Mouse (Mus musculus): Measurements from ENCODE around the gene Abca1.

DNA sequence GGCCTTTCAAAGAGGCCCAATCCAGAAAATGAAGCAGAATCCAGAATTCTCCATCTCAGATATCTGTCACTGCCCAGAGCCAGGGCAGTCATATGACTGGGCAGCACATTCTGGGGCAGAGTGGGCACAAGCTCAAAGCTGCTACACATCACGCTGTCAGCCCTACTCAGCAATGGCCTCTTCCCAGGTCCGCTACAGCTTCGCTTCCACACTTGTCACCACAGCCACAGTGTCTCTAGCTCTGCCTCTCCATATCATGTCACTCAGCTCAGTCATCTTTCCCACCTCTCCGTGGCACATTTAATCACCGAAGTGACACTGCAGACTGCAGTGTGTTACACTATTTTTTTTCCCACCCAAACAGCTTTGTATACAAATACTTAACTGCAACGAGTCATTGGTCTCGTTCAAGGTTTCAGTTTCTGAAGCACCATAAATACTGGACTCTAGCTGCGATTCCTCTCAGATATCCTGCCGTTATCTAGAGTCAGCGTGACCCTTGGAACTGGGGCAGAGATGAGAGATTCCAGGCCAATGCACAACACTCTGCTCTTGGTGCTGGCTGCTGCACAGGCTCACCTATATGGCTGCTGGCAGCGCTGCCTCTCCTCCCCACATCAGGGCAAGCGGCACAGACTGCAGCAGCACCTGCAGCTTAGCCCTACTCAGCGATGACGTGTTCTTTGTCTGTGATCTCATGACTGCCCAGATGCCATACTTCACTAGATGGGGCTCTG, 136.3 kb downstream of the Abca1 start:
- TF ChIP-seq CTCF (IDR thresholded peaks at IDR 0.05 in 2 of 3, conservative IDR thresholded peaks at IDR 0.05 in 1 of 3; ENCODE audit: control insufficient read depth in 1 of 3, insufficient read depth in 1 of 3, low read depth in 2 of 3, low read length in 3 of 3, poor library complexity in 1 of 3, severe bottlenecking in 1 of 3): no peak
- TF ChIP-seq GATA1 (IDR thresholded peaks at IDR 0.05; ENCODE audit: low read depth, low read length): no peak
- TF ChIP-seq RCOR1 (IDR thresholded peaks at IDR 0.05; ENCODE audit: low read depth, low read length): no peak
- no peak for TF ChIP-seq TCF12 (IDR thresholded peaks at IDR 0.05; ENCODE audit: low read depth, low read length)
- TF ChIP-seq USF2 (IDR thresholded peaks at IDR 0.05; ENCODE audit: borderline replicate concordance in 1 of 2, insufficient read depth in 1 of 2, low read depth in 1 of 2, low read length in 2 of 2): no peak
- no peak for TF ChIP-seq POLR2A (IDR thresholded peaks at IDR 0.05; ENCODE audit: control insufficient read depth in 1 of 2, insufficient read depth in 1 of 2, low read depth in 1 of 2, low read length in 2 of 2, poor library complexity in 1 of 2)
- no peak for TF ChIP-seq TBP (IDR thresholded peaks at IDR 0.05; ENCODE audit: low read depth, low read length)
- TF ChIP-seq MXI1 (IDR thresholded peaks at IDR 0.05; ENCODE audit: low read depth, low read length): no peak
- TF ChIP-seq NRF1 (IDR thresholded peaks at IDR 0.05; ENCODE audit: insufficient read depth, low read depth, low read length, poor library complexity, severe bottlenecking): no peak

Measured in MEL (cell line).